Mouse (Mus musculus) right cerebral cortex, postnatal 14 days (tissue): ENCODE measurements around the gene Smyd3.

Source experiments
- DNase-seq: peaks from one replicate; pipeline ENCODE4 v3.0.0; 2022

Smyd3 gene

DNA sequence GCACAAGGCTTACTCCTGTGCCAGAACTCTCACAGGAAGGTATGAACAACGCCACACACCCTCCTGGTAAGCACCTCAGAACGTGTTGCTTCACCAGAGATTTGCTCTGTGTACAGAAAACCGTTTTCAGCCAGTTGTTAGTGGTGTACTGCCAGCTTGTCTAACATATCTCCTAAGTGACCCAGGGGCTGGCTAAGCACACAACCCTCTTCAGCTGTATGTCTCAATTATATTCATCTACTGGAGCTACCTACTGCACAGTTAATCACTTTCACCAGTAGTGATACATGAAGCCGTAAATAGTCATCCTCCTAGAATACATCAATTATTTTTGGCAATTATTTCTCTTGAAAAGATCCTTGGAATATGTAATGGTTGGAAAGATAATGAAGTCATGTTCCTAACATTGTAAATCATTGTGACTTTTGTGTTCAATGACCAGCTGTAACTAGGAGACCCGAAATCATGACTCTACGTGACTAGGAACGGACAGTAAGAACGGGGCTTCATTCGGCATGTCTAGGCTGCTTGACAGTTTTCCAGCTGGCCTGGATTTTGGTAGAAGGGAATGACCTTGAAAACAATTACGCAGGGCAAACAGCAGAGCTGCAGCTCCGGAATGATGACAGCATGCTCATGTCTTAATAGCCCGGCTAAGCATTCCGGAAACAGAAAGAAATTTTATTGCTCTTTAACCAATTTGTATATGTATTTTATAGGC lies 236.3 kb downstream of the Smyd3 start:
- no peak for DNase-seq

DNA sequence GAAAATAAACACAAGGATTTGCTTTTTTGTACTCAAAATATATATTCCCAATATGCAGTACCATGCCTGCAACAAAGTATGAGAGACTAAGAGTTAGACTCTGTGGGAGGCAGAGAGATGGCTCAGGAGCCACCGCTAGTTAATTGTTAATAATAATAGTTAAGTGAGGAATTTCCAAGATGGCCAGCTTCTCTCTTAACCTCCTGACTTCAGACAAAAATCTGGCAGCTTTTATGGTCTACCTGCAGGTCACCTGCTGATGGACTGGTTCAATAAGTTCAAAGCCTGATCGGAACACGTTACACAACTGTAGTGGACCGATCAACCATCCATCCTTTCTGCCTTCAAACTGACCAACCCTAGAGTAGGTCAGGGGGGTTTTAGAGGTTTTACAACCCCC lies 238.7 kb downstream of the Smyd3 start:
- no peak for DNase-seq

- no peak for DNase-seq
Measured at GRCm38 (mm10) chr1:179277346-179277745, 240.5 kb downstream of the Smyd3 start.

DNA sequence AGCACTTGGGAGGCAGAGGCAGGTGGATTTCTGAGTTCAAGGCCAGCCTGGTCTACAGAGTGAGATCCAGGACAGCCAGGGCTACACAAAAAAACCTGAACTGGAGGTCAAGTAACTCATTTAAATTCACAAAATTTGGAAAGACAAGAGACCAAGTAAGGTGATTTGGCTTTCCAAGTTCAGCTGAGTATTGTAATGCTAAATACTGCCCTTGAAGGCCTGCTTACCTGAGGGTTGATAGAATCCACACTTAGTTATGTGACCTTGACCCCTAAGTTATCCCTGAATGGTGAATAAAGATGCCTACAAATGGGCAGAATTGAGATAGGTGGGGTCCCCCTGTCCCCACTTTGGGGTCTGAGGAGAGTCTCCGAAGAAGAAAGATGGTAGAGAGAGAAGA lies 241.0 kb downstream of the Smyd3 start:
- no peak for DNase-seq

- DNase-seq, result no peak
Measured at GRCm38 (mm10) chr1:179272926-179273325, 244.9 kb downstream of the Smyd3 start.

DNA sequence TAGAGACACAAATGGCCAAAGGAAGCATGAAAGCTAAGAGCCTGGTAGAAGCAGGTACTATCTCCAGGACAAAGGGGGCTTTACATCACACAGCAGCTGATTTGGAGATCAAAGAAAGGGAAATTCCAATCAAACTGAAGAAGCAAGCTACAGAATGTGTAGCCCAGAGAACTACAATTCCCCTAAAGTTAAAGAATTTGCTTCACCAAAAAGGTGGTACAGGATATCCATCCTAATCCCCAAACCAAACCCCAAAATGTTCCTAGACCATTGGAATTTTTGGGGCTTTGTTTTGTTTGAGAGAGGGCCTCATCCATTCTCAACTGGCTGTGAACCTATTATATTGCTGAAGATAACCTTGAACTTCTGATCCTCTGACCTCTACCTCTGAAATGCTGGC lies 245.5 kb downstream of the Smyd3 start:
- DNase-seq, result no peak

DNA sequence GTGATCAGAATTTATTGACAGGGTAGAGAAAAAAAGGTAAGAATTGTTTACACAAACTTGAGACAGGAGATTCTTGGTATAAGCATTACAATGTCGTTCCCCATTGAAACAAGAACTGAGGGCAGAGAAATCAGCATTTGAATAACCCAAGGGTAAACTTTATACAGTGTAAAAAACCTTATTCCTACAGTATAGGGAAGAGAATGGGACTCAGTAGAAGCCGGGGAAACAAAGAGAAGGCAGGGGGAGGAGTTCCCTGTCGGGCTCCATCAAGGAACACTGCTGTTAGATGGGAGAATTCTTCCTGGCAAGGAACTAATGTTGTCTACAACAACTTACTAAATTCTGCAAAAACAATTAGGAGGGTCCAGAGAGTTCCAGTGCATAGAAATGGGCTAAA lies 250.9 kb downstream of the Smyd3 start:
- no peak for DNase-seq

- DNase-seq, result no peak
Measured at GRCm38 (mm10) chr1:179261496-179261966, 256.3 kb downstream of the Smyd3 start.

DNA sequence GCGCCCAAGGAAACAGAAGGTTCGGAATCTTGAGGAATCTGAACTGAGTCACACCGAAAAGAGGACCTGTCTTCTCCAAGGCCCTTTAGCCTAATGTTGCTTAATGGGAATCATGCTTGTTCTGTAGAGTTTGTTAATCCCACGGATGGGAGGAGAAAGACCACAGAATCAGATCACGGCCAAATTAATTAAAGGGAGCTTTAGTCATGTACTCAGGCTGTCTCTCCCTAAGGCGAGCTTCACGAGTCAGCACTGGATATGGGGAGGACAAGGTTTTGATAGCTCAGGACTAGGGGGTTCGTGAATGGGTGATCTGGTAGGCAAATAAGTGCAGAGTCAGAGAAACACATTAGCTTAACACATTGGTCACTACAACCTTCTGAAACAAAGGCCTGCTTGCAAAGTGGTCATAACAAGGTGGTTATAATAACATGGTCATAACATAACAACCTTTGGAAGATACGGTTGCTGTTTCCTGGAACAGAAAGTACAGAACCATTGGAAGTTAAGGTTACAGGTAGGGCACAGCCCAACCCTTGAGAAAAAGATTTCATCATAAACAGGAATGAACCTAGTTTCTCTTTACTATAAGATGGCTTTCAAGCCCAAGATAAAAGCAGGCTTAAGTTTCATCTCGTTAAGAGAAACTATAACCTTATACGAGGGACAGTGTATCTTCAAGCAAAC lies 261.9 kb downstream of the Smyd3 start:
- DNase-seq, result no peak

- DNase-seq, result no peak
Measured at GRCm38 (mm10) chr1:179254531-179254930, 263.3 kb downstream of the Smyd3 start.

GRCm38 (mm10) chr1:179252611-179253010 lies 265.2 kb downstream of the Smyd3 start:
- no peak for DNase-seq

DNA sequence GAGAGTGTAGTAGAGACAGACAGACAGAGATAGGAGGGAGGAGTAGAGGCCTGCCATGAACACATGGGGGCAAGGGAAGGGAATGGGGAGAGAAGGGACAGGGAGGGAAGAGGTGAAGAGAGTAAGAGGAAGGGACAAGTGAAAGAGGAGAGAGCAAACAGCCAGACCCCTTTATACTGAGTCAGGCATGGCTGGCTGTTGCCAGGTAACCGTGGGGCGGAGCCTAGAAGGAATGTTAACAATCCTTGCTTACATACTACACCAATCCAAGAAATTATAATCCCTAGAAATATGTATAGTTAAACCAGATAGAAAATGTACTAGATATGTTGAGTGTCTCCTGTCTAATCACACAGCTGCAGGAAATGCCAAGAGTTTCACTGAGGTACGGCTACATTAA lies 267.5 kb downstream of the Smyd3 start:
- no peak for DNase-seq

GRCm38 (mm10) chr1:179243554-179243953 lies 274.3 kb downstream of the Smyd3 start:
- no peak for DNase-seq

DNA sequence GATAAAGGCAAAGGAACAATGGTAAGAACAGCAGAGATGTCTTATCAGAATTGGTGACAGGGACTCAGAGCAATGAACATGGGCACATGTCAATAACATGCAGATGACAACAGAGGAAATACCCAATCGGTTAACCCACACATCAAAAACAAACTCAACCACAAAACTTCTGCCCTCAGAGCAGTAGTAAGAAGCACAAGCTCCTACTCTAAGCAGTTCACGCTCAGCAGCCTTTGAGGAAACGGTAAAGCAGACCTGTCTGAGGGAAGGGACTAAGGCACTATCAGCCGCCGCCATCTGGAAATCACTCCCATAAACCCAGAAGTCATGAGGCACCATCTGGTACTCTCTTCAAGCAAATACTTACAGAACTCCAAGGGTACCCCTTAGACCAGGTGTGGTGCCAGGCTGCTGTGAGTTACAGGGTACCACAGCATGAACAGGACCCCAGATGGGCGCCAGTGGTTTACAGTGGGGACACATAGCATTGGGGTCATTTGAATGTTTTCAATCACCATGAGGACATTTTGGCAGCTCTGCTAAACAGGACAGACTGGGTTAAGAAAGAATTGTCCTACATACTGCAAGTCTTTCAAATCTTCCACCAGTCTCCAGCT lies 277.1 kb downstream of the Smyd3 start:
- DNase-seq, result no peak

DNA sequence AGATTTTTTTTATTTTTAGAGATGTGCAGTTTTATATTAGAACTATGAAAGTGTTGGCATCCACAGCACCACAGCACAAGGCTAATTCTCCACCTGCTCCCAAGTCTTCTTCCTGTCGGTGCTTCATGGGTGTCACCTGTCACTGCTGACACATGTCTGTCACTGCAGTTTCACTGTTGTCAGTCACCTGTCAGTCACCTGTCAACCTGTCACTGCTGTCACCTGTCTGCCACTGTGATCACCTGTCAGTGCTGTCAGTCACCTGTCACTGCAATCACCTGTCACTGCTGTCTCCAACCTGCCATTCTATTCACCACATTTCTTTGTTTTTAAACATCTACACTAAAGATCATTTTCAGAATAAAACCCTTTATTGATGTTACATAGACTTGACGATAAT lies 279.2 kb downstream of the Smyd3 start:
- DNase-seq, result no peak

GRCm38 (mm10) chr1:179237989-179238388 lies 279.9 kb downstream of the Smyd3 start:
- DNase-seq, result peak; percentile 26

- no peak for DNase-seq
Measured at GRCm38 (mm10) chr1:179236217-179236840, 281.5 kb downstream of the Smyd3 start.

- DNase-seq, result peak; percentile 69
Measured at GRCm38 (mm10) chr1:179231777-179232661, 285.8 kb downstream of the Smyd3 start.

DNA sequence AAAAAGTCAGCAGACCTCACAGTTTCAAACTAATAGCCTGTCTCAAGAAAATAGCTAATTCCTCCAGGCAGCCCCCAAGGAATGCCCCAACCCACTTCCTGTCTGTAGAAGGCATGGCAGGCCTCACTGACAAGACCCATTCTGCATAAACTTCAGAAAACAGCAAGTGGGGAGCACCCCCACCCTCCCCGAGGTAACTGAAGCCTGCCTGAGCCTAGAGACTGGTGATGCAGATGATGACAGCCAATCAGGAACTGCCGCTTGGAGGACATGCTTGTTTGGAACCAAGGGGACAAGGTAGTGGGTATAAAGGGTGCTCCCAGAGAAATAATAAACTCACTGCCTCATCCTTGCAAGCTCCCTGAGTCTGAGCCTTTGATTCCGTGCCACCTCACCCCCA lies 288.3 kb downstream of the Smyd3 start:
- no peak for DNase-seq

DNA sequence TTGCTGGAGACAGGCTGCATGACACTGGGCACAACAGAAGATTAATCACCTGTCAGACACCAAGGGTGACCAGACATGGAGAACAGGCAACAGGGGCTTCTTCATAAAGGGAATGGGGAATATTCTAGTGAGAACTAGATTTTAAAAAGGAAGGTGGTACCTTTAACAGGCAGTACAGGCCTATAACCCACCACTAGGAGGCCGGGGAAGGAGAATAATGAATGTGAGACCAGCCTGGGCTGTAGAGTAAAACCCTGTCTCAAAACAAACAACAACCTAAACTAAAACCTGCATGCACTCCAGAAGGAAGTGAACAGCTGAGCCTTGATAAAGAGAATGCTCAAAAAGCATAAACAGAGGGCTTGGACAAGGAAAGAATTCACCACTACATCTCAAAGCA lies 297.6 kb downstream of the Smyd3 start:
- DNase-seq, result no peak

GRCm38 (mm10) chr1:179218061-179218460 lies 299.8 kb downstream of the Smyd3 start:
- no peak for DNase-seq

DNA sequence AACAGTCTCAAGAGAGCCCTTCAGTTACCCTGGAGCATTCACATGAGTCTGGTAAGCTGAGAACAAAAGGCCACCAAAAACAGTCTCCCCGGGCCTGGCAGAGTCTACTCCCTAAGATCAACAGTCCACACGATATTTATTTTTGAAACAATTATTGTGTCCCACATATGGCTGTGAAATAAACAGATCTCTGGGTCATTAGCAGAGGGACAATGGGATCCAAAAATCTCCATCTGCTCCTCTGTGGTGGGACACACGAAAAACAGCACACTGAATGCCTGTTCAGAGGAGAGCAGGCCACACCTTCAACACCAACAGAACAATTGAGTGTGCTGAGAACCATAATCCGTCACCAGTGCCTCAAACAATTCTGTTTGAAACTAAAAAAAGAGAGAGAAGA lies 300.8 kb downstream of the Smyd3 start:
- DNase-seq, result no peak

DNA sequence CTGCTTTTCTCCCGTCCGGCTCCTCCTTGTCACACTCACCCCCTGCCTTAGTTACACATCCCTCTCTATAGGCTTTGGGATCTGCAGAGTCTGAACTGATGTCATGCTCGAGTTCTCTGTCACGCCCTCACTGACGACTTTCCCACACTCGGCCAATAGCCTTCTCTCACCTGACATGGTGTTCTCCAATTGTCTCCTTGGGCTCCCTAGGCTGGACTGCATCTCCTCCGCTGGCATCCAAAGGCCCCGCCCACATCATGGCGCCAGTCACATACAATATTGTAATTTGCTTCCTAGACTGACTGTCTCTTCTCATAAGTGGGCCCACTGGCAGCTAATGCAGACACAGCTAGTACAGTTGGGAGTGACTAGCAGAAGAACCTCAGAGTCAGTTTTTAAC lies 304.5 kb downstream of the Smyd3 start:
- DNase-seq, result no peak
